Mouse (Mus musculus): ENCODE results near the gene Gabarapl1. TPM values are rescaled to one million over a fixed set of nuclear protein-coding genes. Genes with fewer than 3 reads are reported as not detected.
"Not testable (repeated sequence)": the region's sequence is repeated elsewhere in the genome, so short reads cannot be mapped to it uniquely, and the experiment has no call there.

The Gabarapl1 gene
- 103 and 116 TPM in 2 replicates for polyA plus RNA-seq (2012; rRNA removed)

DNA sequence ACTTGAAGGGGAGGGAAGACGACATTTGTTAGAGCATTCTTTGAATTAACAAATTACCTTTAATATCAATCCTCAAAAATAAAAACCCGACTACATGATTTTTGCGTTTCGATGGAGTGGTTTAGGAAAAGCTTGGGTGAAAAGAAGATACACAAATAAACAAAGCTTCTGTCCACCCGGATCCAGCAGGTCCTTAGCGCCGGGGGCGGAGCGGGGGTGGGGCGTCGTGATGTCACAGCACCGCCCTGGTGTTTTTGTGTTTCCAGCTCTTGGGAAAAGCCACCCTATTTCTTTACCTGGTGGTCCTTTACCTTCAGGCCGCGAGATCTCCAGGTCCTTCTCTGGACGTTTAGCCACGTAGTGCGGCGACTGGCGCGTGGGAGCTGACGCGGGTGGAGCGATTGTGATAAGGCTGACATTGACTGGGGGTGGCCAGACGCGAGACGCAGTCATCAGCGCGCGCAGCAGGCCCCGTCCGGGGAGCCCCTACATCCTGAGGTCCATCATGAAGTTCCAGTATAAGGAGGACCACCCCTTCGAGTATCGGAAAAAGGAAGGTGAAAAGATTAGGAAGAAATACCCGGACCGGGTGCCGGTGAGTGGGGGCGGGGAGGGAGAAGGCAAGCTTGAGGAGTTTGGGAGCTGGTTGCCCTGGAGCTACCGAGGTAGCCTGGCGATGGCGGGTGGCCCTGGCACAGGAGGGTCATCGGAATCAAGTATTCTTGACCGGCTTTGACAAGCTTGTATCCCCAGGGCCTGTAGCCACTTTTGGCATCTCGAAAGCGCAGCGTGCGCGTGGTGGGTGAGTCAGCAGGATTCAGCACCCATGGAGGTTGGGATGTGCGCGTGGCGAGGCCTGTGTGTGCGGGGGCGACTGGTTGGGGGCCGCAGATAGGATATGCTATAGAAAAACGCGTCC lies at the start of gene Gabarapl1:
TSS of gene Gabarapl1 (plus strand) at position 219 of the 919 bp plus-strand sequence.
- no peak for DNase-seq (ENCODE audit: low read depth)

DNA sequence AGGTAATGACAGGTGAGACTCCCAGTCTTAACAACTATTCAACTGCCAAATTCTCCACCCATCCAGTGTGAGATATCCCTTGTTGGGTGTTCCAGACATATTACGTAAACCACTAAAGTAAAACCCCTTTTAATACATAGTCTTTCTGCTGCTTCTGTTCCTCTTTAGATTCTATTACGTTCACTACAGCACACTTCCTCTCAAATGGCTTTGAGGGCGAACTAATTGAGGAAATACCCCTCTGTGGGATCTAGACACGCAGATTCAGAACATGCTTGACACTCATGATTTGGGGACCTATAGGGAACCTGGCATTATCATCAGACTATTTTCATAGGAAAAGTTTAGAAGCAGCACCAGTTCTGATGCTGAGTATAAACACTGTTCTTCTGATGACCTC lies 38.0 kb upstream of the Gabarapl1 start:
- no peak for DNase-seq (ENCODE audit: low read depth)

DNA sequence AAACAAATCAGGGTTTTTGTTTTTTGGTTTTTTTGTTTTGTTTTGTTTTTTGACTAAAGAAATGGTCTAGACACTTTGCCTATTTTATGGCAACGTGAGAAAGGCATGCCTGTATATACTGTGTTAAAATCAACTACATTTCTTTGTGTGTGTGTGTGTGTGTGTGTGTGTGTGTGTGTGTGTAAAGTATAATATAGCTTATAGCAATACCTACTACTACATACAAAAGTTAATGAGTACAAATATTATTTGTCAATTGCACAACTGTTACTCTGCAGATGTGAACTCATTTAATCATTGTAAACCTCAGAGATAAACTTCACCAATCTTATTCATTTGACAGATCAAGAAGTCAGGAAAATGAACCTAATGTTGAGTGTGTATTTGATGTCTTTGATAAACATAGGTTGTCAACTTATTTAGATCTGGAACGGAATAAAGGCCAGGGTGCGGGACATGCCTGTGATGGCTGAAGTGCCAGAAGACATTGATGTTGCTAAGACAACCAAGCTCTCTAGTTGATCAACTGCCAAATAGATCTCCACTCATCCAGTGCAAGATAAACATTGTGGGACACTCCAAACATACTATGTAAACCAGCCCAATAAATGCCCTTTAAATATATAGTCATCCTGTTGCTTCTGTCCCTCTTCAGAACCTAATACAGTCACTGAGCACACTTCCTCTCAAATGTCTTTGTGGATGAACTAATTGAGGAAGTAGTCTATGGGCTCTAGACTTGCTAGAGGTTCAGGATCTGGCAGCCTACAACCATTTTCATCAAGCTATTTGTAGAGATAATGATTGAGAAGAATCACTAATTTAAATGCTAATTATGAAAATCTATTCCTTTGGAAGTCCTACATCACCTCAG lies 35.4 kb upstream of the Gabarapl1 start:
- DNase-seq (ENCODE audit: low read depth) = no peak

DNA sequence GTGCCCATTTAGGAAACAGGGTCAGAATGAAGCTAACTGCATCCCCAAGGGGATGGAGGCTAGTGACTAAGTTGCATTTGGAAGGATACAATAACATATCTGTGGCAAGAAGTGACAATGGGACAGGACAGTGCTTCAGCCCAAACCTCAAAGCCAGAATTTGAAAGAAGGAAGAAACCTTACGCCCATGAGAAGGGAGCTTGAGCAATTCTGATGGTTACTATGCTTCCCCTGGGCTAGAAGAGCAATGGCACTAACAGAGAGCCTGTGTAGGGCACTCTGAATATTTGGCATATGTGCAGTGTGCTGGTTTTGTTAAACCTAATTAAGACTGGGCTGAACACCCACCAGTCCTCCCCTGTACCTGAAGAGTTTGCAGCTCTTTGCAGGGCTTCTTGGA lies 33.4 kb upstream of the Gabarapl1 start:
- not testable (repeated sequence) for DNase-seq (ENCODE audit: low read depth)

DNA sequence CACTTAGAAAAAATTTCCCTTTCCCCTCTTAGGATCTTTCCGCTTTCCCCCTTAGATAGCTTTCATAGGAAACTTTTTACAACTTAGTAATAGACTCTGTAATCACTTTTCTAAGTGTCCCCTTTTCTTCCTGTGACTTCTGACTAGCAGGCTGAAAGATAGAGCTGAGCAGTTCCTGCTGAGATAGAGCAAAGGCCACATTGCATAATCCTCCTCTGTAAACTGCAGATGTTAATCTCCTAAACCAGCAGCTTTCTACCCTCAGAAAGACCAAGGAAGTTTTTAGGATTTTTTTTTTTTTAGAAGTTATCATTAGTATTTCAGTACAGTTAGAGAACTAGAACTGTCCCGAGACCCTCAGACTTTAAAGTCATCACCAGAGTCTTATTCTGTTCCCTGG lies 29.5 kb upstream of the Gabarapl1 start:
- DNase-seq (ENCODE audit: low read depth) = no peak

DNA sequence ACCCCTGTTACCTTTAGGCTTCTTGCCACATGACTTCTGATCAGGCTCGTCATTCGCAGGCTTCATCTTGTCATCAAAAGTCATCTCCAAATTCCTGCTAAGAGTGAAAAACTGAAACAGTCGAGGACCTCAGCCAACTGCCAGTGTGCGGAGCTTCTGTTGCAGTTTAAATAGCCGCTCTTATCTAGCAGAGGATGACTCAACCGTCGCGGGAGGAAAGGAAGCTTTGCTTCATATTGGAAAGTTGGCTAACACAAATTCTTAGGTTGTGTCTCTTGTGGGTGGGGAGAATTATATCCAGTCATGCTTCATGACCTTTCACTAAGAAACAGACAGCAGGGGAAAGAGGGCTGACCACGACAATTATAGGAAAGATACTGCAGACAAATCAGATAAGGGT lies 25.9 kb upstream of the Gabarapl1 start, which contains the start of gene Olr1:
TSS of gene Olr1 (minus strand) at position 142 of the 400 bp plus-strand sequence.
- DNase-seq (ENCODE audit: low read depth) = no peak

DNA sequence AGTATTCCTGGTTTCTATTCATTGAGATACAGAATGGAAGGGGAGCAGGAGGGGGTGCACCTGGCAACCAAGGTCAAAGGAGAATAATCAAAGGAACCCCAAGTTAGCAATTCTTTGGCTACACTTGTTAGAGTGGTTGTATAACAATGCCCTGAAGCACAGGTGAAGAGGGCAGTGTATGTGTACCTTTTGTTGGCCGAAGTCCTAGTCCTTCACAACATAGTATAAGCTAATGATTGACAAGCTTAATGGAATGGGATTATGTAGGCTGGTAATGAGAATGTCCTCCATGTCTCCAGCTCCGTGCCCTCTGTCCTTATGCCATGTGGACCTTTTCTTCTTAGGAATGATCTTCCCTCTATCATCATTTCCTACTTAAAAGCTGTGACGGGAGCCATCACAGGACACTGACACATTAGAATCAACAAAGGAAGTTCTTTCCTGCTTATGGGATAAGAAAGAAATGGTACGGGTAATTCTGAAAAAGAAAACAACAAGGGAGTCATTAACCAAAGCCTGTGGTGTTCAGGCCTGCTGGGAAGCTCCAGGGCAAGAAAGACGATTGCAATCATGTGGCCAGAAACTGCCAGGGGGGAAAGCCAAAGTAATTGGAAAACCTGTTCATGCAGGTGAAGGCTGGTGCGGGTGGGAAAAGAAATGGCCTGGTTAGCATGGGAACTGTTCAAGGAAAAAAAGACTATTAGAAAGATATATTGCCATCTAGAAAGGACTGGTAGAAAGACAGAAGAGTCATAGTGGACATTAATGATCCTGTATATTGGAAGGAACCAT lies 22.6 kb upstream of the Gabarapl1 start:
- DNase-seq (ENCODE audit: low read depth) = no peak

DNA sequence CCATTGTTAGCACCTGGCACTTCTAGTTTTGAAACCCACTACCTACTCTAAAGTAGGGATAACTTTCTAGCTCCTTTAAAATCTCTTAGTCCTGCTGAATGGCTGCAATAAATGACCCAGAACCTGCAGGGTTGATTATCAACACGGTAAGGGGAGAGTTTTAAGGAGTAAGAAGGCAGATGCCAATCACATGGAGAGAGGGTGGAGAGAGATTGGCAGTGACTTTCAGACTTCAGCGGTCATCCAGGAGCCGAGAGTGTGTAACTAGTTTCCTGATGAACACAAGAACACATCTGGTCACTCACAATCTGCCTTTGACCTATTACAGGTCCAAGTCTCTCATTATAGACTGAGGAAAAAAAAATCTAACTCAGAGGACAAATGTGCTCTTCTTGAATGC lies 20.6 kb upstream of the Gabarapl1 start, which contains the start of gene Tmem52b:
TSS of gene Tmem52b (plus strand) at position 189 of the 400 bp plus-strand sequence.
- no peak for DNase-seq (ENCODE audit: low read depth)

DNA sequence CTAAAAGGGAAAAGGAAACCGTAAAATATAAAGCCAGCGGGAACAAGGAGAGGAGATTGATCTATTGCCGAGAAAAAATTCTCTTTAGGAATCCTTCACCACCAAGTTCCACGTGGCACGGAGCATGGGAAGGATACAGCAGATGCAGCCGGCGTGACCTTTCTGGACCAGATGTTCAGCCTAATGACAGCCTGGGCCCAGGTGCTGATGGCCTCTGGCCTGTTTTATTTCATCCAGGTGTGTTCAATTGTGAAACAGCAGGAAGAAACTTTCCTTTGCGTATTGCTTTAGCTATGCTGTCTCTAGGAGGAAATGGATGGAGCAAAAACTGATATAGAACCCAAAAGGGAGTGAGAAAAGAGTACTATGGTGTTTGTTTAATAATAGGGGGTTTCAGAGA lies 20.1 kb upstream of the Gabarapl1 start:
- no peak for DNase-seq (ENCODE audit: low read depth)

DNA sequence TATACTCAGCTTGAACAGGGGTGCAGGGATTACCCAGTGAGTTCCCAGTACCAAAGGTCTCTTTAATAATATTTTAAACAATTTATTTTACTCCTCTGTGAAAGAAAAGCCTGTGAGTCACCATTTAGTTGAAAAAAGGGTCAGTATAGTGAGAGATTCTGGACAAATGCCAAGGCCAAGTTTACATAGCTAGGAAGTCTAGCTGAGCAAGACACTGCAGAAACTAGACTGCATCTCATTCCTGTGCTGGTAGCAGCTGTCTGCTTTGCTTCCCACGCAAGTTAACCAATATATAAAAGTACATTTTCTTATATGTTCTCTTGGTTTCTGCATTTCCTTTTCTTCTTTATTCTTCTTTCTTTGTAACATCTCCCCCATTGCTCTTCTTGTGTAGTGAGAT lies 19.6 kb upstream of the Gabarapl1 start:
- no peak for DNase-seq (ENCODE audit: low read depth)

DNA sequence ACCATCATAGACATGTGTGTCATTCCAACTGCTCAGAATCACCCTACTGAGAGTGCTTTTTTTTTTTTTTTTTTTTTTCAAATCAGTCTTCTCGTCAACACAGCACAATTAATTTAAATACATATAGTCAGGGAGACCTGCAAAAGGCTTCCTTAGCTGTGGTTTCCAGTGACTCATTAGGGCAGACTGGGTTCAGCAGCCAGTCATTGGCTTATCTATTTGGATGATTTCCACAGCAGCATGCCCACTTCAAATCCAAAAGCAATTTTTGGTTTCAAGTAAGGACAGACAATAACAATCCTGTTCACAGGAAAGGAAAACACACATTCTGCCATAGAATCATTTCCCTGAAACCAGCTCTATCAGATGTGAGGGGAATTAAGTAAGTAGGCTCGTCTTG lies 18.6 kb upstream of the Gabarapl1 start:
- no peak for DNase-seq (ENCODE audit: low read depth)

DNA sequence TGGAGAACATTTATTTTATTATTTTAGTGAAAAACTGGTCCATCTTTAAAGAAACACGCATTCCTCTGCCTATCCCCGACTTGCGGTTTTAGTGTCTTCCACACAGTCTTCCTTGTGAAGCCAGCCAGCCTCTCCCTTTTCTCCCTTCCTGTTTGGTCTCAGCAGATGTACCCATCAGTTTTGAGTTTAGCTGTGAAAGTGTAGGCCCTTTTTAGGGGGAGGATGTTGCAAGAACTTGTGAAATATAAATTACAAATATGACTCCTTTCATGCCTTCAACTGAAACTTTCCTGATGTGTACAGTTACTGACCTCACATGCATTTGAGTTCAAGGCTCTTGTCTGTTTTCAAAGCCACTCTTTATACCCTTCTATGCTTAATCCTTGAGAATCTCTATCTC lies 17.9 kb upstream of the Gabarapl1 start:
- no peak for DNase-seq (ENCODE audit: low read depth)

DNA sequence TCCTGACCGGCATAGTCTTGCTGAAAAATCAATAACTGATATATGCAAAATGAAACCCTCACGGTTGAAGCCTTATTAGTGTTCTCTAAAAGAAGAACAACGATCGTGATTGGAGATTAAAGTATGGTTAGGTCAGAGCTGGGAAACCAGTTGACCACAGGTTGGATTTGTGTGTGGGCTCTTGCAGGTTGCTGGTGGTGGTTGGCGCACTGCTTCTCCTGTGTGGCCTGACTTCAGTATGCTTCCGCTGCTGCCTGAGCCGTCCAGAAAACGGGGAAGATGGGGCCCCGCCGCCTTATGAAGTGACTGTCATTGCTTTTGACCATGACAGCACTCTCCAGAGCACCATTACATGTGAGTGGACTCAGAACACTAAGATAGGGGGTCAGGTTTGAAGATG lies 16.6 kb upstream of the Gabarapl1 start:
- no peak for DNase-seq (ENCODE audit: low read depth)

DNA sequence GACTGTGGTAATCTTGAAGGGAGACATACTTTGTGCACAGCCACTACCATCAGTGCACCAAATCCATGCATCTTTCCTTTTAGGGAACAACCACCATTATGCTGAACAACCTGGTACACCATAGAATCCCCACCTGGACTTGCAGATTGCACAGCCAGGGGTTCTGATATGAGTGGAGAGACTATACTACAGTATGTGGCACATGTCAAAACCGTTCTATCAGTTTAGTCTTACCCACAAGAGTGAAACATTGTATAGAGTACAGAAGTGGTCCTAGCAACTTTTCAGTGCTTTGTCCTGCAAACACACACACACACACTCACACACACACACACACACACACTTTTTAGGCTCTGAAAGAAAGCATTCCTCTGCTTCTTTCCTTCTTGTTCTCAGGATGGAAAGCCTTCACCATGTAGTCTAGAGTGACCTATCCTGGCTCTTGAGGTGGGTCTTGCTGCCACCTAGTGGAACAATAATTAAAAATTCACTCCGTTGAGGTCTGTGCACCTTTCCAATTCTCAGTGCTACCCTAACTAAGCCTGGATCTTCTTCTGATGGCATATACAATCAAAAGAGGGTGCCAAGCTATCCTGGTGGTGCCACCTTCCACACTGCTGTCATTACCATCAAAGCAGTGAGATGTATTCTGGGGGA lies 15.1 kb upstream of the Gabarapl1 start:
- DNase-seq (ENCODE audit: low read depth) = no peak

DNA sequence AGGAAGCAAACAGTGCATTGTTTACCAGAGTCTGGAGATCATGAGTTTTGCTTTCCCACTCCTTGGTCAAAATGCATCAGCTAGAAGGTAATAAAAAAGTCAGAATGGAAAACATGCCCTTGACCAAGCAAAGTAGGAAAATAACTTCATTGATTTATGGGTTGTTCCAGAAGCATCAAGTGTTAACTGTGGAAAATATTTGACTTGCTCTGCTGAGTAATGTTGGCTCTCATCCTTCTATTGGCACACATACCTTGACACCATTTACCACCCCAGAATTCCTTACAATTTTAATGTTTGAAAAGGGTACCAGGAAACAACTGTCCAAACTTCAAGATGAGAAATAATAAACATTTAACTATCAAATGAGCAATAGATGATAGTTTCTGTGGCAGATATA lies 6.9 kb upstream of the Gabarapl1 start:
- no peak for DNase-seq (ENCODE audit: low read depth)

DNA sequence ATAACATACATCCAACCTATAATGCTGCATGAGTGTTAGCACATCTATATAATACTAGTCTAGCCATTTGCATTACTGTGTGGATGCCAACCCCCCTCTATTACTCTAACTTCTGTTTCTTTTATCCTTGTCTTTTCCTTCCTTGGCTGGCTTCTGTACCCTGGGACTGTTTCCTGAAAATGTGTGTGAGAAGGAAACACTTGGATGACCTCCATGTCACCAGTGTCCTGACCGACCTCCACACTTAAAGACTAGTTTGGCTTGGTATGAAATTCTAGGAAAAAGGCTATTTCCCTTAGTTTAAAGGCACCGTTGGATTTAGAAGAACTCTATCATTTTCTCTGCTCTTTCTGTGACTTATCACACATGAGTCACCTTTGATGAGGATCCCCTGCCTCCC lies 5.5 kb upstream of the Gabarapl1 start:
- DNase-seq (ENCODE audit: low read depth) = no peak

DNA sequence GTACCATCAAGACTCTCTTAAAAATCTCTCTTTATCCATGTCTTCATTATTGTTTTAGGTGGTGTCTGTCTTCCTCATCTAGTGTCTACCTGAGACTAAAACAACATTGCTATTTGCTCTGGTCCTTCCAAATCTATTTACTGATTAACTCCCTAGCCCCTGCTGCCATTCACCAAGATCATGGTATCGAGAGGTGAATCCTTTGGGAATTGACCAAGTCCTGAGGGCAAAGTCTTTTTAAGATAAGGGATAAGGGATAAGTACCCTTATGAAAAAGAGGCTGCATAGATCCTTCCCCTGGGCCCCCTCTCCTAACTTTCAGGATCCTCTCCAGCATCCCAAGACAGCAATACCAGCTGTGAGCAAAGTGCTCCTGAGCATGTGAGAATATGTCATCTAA lies 3.4 kb upstream of the Gabarapl1 start:
- no peak for DNase-seq (ENCODE audit: low read depth)

DNA sequence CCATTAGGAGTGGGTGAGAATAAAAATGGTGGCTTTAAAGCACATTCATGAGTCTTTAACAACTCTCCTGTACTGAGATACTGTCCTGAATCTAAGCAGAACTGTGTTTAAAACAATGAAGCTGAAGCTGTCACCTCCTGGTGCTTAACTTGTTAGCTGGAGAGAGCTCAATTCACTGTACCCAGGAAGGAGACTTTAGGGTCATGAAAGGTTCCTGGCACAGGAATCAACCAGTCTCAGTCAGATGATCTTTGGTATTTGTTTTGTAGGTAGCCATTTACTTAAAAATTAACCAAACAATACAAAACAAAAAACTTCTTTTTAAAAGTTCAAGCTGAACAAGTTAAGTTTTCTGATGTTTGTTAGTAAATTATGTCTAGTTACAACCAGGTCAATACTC lies 2.7 kb upstream of the Gabarapl1 start:
- DNase-seq (ENCODE audit: low read depth) = no peak

DNA sequence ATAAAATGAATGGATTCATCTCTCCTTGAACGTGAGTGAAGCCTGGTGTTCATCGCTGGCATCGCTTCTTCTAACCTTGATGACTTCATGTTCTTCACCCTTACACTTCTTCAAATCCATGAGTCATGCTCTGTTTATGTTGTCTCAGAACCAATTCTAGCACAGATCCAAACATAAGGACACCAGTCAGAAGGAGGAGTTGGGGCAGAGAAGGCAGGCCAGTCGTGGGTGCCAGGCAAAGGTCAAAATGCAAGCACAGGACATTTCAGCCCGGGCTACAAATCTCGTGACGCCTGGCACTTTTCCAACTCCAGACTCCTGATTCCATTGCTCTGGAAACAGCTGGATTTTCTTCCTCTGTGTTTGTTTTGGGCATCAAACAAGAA lies 411 bp upstream of the Gabarapl1 start:
- peak; percentile 78 for DNase-seq (ENCODE audit: low read depth)

DNA sequence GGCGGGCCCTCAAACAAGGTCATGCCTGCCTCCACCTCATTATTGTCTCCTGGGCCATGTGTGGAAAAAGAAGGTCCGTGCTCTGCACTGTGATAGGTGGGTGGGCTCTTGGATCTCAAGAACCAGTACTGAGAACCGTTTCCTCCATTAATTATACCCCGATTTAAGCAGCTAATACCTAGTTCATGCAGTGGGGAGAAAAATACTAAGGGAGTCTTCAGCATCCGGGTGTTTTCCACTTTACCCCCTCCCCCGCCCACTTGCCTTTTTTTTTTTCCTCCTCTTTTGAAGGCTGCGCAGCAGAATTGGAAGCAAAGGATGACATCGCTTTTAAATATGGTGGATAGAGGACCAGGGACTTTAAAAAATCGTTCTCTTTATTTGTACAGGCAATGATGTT lies 1.1 kb downstream of the Gabarapl1 start:
- DNase-seq (ENCODE audit: low read depth) = no peak

DNA sequence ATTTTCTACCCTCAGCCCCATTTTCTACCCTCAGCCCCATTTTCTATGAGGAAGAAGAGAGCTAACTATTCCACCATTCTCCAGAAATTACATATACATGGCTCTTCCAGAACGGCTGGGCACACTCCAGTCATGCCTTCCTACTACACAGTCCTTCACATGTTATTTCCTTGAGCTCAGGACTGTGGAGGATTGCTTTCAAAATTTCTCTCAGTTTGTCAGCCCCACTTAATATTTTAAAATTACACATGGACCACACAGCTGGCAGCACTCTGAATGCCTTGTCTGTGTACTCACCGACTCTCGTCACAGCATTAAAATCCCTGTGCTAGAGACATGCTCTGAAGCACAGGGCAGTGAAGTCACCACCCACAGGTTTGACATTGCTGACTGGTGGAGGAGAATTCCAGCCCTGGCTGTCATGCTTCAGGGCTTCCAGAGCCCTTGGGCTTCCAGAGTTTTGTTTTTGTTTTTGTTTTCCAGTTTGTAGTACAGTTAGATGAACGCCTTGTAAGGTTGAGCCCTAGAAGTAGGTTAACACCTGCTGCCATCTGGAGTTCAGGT lies 1.7 kb downstream of the Gabarapl1 start:
- no peak for DNase-seq (ENCODE audit: low read depth)
